Mouse (Mus musculus) G1E (cell line): ENCODE measurements at regions not wholly inside any gene's neighbourhood (a gene's known extent, or its start where the extent isn't known, plus 50 kb on each side); places are given as distances from the start of the nearest gene placed in this dataset.

Experiments
- CTCF ChIP-seq: IDR thresholded peaks from 2 replicates; pipeline ENCODE4 v1.5.1; 2012; ENCODE audit warnings: low read depth, low read length, inconsistent platforms, mixed read lengths
- GATA1 ChIP-seq: IDR thresholded peaks from 2 replicates; pipeline ENCODE4 v1.6.1; 2012; ENCODE audit warnings: borderline replicate concordance, low read length, inconsistent platforms, mixed read lengths
- TAL1 ChIP-seq: conservative IDR thresholded peaks from 2 replicates; pipeline ENCODE4 v1.6.1; 2012; ENCODE audit warnings: low read depth, low read length, inconsistent platforms, mixed read lengths

DNA sequence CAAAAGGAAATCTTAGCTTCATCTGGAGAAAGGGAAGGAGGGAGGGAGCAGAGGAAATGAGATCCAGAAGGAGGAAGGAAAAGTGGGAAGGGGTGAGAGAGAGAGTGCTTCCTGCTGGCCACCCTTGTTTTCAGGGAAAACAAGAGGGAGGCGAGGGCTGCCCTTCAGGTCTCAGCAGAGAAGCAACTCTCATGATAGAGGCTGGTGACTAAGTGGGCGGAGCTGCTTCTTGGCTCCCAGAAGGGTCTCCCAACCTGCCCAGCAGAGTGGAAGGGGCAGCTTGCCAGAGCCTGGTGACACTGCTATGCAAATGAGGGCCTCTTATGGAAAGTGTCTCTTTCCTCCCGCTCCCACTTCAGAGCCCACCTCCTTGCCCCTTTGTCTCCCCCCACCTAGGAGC, 285.8 kb downstream of the Barhl2 start:
- no peak for TF ChIP-seq CTCF
- no peak for TF ChIP-seq TAL1
- TF ChIP-seq GATA1 = no peak
